Mouse (Mus musculus) liver, embryonic 13.5 days (tissue): ENCODE measurements around the gene Manbal. TPM values are rescaled to one million over a fixed set of nuclear protein-coding genes. Genes with fewer than 3 reads are reported as not detected.

Experiments used
- ATAC-seq: fragments of 200-750 bp; cut with Nextera tagmentation; 2 replicates; pipeline ENCODE4 v1.8.0; 2017; ENCODE audit warnings: low read depth, mild to moderate bottlenecking, moderate number of reproducible peaks, moderate library complexity
- DNase-seq: peaks from one replicate; pipeline ENCODE4 v3.0.0; 2022
- H3K27ac ChIP-seq: fragments of 300-500 bp; sonication (generic); 2 replicates; pipeline ENCODE4 v1.5.1; 2015; ENCODE audit warnings: moderate library complexity, mild to moderate bottlenecking, inconsistent platforms
- H3K27me3 ChIP-seq: fragments of 300-500 bp; sonication (generic); 2 replicates; pipeline ENCODE4 v1.6.1; 2015; ENCODE audit warnings: mild to moderate bottlenecking, inconsistent platforms
- H3K36me3 ChIP-seq: fragments of 300-500 bp; sonication (generic); 2 replicates; pipeline ENCODE4 v1.6.1; 2015; ENCODE audit warnings: mild to moderate bottlenecking, inconsistent platforms
- H3K4me1 ChIP-seq: fragments of 300-500 bp; sonication (generic); replicated peaks from 2 replicates; pipeline ENCODE4 v1.6.1; 2015; ENCODE audit warnings: inconsistent platforms
- H3K4me2 ChIP-seq: fragments of 300-500 bp; sonication (generic); 2 replicates; pipeline ENCODE4 v1.6.1; 2015; ENCODE audit warnings: inconsistent platforms, mild to moderate bottlenecking, moderate library complexity
- H3K4me3 ChIP-seq: fragments of 300-500 bp; sonication (generic); replicated peaks from 2 replicates; pipeline ENCODE4 v1.5.1; 2015; ENCODE audit warnings: mild to moderate bottlenecking, inconsistent platforms
- H3K9ac ChIP-seq: fragments of 300-500 bp; sonication (generic); 2 replicates; pipeline ENCODE4 v1.6.1; 2015; ENCODE audit warnings: mild to moderate bottlenecking, inconsistent platforms
- H3K9me3 ChIP-seq: fragments of 300-500 bp; sonication (generic); replicated peaks from 2 replicates; pipeline ENCODE4 v1.6.1; 2016; ENCODE audit warnings: inconsistent platforms
- WGBS: fragments of 180-500 bp; shearing (Covaris S2); methylation state at CpG from one replicate; pipeline ENCODE4 v1.1.7; 2015; ENCODE audit not compliant: insufficient replicate concordance; 5-methylcytosine and 5-hydroxymethylcytosine counted together
- polyA plus RNA-seq: library from polyadenylated mRNA; unstranded; fragments of >200 nt; fragmentation: Nextera tagmentation; extraction: Ambion mirVana; gene quantifications from 2 replicates; pipeline ENCODE4 v1.2.1, GENCODE M21; 2015

Manbal gene
- polyA plus RNA-seq, 1 experiment from 2014 or later = 25.6 TPM

DNA sequence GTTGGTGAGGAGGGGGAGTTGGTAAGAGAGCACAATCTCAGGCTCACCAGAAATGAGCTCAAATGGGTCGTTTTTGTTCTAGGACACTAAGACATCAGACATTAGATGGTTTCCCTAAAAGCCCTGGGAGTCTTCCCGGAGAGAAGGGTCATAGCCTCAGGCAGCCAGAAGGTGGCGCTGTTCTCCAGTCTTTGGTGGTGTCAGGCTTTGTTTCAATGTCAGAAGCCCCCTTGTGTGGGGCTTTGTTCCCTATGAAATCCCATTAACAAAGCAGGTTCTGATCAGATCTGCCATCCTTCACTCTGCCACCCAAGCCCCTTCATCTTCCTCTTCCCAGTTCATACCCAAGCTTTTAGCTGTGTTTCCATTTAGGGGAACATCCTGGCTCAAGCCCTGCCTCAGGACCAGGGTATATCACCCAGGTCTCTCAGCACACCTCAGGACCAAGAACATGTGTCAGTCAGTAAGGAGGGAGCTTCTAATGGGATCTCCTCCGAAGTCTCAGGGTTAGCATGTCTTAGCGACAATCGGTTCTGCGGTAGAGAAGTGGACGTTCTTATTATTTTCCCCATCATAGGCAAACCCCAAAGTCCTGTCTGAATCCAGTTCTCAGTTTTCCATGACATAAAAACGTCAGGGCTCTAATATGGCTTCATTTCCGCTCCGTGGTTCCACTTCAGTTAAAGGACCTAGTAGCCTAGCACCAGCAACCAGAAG, 25.7 kb upstream of the Manbal start:
- DNase-seq (peak; percentile 14), ATAC-seq (no peak)
- H3K36me3 ChIP-seq = no peaks in the 10 kb centered on the region
- no peaks in the 10 kb centered on the region for H3K9me3 ChIP-seq
- H3K27me3 ChIP-seq = 0 out of 2 replicates have a peak, but pooled peaks cover 3% of the 10 kb centered on the region
- 30% methylated on average over 11 of the region's 11 CpGs for WGBS
- no peak overlapping the region for H3K27ac ChIP-seq
- no peak overlapping the region for H3K4me2 ChIP-seq
- no peak overlapping the region for H3K9ac ChIP-seq
- no peaks in the 10 kb centered on the region for H3K4me1 ChIP-seq
- no peak overlapping the region for H3K4me3 ChIP-seq

DNA sequence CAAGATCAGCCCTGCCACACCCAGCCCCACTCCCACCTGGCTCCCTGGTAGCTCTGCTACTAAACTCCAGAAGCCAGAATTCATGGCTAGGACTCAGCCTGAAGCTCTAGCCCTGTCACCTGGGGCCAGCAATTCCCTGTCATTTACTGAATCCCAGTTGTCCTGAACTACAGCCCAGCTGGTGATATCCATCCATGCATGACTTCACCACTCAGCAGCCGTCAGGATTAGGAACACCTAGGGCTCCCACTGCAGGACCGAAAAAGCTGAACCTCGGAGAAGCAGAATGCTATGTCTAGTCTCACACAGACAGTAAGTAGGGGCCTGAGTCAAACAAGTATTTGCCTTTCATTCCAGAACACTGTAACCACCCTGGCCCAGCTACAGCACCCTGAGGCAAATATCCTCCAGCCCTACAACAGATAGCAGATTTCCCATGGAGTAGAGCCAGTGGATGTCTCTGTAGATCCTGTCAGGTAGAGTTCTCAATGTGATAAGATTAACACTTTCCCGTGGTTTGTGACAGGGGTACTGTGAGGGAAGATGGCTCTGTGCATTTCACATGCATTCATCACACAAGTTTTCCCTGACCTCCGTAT, 25.0 kb upstream of the Manbal start:
- ATAC-seq (no peak), DNase-seq (no peak)
- 46% methylated on average over 5 of the region's 5 CpGs for WGBS
- no peak overlapping the region for H3K4me2 ChIP-seq
- H3K36me3 ChIP-seq = no peaks in the 10 kb centered on the region
- H3K27me3 ChIP-seq = 0 out of 2 replicates have a peak, but pooled peaks cover 3% of the 10 kb centered on the region
- H3K9ac ChIP-seq = no peak overlapping the region
- no peaks in the 10 kb centered on the region for H3K4me1 ChIP-seq
- H3K4me3 ChIP-seq = no peak overlapping the region
- no peak overlapping the region for H3K27ac ChIP-seq
- H3K9me3 ChIP-seq = no peaks in the 10 kb centered on the region

DNA sequence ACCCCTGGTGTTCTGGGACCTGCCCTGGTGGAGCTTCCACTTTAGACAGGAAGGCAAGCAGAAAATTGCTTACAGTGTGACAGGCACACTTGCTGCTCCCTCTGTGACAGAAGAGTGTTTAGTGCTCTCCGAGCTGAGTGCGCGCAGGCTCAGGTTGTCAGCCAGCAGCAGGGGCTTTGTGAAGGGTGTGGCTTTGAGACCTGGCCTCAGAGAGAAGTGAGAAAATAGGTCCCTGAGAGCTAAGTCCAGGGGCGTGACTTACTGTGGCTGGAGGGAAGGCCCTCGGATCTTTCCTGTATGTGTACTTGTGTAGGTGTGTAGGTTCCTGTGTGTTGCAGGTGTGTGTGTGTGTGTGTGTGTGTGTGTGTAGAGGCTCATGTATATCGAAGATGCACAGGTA, 24.1 kb upstream of the Manbal start:
- no peak overlapping the region for H3K4me2 ChIP-seq
- H3K27ac ChIP-seq = no peak overlapping the region
- no peaks in the 10 kb centered on the region for H3K36me3 ChIP-seq
- ATAC-seq = no peak
- WGBS = 52% methylated on average over 6 of the region's 6 CpGs
- no peak overlapping the region for H3K9ac ChIP-seq
- H3K27me3 ChIP-seq = 0 out of 2 replicates have a peak, but pooled peaks cover 3% of the 10 kb centered on the region
- H3K9me3 ChIP-seq = no peaks in the 10 kb centered on the region
- DNase-seq = no peak
- H3K4me3 ChIP-seq = no peak overlapping the region
- no peaks in the 10 kb centered on the region for H3K4me1 ChIP-seq

DNA sequence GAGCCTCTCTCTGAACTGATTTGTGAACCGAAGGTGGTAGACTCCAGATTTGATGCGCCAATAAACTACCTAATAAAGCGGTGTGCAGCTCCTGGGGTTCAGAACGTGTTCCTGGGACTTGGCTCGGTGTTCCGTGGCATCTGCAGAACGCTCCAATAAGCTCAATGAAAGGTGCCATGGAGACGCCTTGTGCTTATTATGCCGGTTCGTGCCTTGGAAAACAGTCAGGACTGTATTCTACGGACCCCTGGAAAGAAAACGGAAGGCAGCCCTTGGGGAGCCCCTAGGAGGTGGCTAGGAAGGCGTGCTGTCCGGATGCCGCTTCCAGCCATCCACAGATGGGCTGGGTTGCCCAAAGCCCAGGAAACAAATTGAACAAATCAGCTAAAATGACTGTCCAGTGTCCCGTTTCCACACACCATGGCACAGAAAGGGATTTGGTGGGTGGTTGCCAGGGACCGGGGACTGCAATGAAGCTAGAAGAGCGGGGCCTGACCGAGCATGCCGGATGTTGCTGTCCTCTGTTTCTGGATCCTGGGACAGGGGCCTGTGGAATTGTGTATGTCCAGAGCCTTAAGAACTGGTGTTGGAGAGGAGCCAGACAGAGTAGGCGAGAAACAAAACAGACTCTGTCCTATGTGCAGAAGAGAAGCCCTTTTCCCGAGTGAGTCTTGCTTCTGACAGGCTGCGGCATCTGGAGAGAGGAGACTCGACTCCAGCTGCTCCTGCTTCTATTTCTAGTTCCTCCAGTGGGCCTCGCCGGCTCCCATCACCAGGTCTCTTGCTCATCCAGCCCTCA, 19.8 kb upstream of the Manbal start, which contains the start of gene Ghrh:
TSS of gene Ghrh (minus strand) at position 146 of the 799 bp plus-strand sequence.
- no peaks in the 10 kb centered on the region for H3K9me3 ChIP-seq
- DNase-seq (no peak), ATAC-seq (no peak)
- no peak within 1 kb of the TSS for H3K4me3 ChIP-seq
- 75% methylated on average over 26 of the region's 26 CpGs for WGBS
- H3K9ac ChIP-seq = no peak within 1 kb of the TSS
- H3K27me3 ChIP-seq = 0 out of 2 replicates have a peak, but pooled peaks cover 5% of the 10 kb centered on the region
- H3K36me3 ChIP-seq = no peaks in the 10 kb centered on the region
- H3K27ac ChIP-seq = no peak within 1 kb of the TSS
- no peaks in the 10 kb centered on the region for H3K4me1 ChIP-seq
- no peak within 1 kb of the TSS for H3K4me2 ChIP-seq

DNA sequence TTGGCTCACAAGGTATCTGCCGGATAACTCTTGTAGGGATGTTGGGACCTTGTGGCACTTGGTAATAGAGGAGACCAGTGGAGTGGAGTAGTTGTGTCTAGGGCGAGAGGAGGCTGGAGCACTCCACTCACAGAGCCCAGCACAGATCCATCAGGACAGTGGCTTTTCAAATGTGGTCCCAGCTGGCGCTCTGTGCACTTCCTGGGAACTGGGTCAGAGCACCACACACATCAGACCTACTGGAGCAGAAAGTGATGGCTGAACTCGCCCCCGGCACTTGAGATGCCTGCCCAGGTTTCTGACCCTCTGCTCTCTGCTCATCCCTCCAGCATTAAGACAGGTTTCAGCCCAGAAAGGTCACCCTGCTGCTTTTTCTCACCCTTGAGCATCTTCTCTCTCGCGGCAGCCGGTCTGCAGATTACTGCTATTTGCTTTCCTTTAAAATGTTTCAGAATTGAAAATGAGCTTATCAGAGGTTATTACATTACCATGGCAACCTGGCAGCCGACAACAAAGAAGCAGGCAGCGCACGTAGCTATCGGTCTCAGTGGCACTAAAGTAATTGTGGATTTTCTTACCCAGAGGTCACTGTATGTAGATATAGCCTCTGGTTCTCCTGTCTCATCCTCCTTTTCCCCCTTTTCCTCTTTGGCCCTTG, 18.1 kb upstream of the Manbal start:
- 0 out of 2 replicates have a peak, but pooled peaks cover 5% of the 10 kb centered on the region for H3K27me3 ChIP-seq
- DNase-seq (no peak), ATAC-seq (no peak)
- 54% methylated on average over 12 of the region's 12 CpGs for WGBS
- no peaks in the 10 kb centered on the region for H3K4me1 ChIP-seq
- no peak overlapping the region for H3K9ac ChIP-seq
- H3K36me3 ChIP-seq = no peaks in the 10 kb centered on the region
- no peak overlapping the region for H3K27ac ChIP-seq
- H3K4me2 ChIP-seq = no peak overlapping the region
- H3K9me3 ChIP-seq = no peaks in the 10 kb centered on the region
- H3K4me3 ChIP-seq = no peak overlapping the region

DNA sequence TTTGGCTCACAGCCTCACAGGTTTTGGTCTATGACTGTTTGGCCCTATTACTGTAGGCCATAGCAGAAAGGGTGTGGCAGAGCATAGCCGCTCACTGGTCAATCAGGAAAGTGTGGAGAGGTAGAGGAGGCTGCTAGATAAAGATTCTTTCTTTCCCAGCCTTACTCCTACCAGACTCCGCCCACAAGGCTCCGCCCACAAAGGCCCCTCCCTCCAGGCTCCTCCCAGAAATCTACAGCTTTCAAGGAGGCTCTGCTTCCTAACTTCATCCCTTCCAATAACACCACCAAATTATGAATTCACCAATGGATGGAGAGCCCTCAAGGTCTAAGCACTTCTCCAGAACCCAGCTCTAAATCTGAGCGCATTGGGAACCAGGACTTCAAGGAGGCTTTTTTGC, 14.2 kb upstream of the Manbal start:
- no peaks in the 10 kb centered on the region for H3K9me3 ChIP-seq
- H3K36me3 ChIP-seq = no peaks in the 10 kb centered on the region
- H3K4me1 ChIP-seq = no peaks in the 10 kb centered on the region
- DNase-seq (no peak), ATAC-seq (no peak)
- no peak overlapping the region for H3K27ac ChIP-seq
- no peak overlapping the region for H3K4me2 ChIP-seq
- WGBS = 33% methylated on average over 4 of the region's 4 CpGs
- no peak overlapping the region for H3K4me3 ChIP-seq
- H3K27me3 ChIP-seq = 0 out of 2 replicates have a peak, but pooled peaks cover 5% of the 10 kb centered on the region
- no peak overlapping the region for H3K9ac ChIP-seq

DNA sequence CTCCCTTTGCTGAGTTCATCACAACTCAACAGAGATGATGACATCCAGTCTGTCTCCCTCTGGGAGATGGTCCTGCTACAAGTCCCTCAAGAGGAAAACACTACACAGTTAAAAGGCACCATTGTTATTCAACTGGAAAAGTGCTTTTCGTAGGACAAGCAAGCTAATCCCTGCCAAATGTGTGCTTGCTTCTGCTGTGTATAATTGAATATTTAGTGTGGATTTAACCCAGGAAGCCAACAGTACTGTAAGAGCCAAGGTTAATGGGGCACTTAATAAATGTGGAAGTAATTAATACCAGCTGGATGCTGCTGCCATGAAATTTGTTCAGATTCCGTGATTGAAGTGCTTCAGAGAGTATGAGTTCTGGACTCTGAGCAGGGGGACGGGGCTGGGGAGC, 13.3 kb upstream of the Manbal start:
- Histone ChIP-seq H3K4me3 (no peak overlapping the region), H3K4me1 (no peaks in the 10 kb centered on the region), H3K27ac (no peak overlapping the region), H3K27me3 (0 out of 2 replicates have a peak, but pooled peaks cover 2% of the 10 kb centered on the region), H3K9me3 (no peaks in the 10 kb centered on the region), H3K4me2 (no peak overlapping the region), H3K9ac (no peak overlapping the region), H3K36me3 (no peaks in the 10 kb centered on the region)
- ATAC-seq = no peak
- WGBS = 70% methylated on average over 3 of the region's 3 CpGs
- no peak for DNase-seq

DNA sequence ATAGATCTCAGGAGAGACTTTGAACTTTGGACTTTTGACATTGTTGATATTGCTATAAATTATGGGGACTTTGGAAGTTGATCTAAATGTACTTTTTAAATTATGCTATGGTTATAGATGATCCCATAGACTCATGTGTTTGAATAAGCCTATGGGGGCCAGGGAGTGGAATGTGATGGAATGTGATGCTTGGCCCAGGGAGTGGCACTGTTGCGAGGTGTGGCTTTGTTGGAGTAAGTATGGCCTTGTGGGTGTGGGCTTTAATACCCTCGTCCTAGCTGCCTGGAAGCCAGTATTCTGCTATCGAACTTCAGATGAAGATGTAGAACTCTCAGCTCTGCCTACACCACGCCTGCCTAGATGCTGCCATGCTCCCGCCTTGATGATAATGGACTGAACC, 7.4 kb upstream of the Manbal start:
- Histone ChIP-seq H3K36me3 (no peaks in the 10 kb centered on the region), H3K9me3 (no peaks in the 10 kb centered on the region), H3K4me2 (no peak overlapping the region), H3K4me1 (no peaks in the 10 kb centered on the region), H3K27ac (no peak overlapping the region), H3K4me3 (no peak overlapping the region), H3K9ac (no peak overlapping the region), H3K27me3 (no peaks in the 10 kb centered on the region)
- 66% methylated on average over 5 of the region's 5 CpGs for WGBS
- ATAC-seq = no peak
- no peak for DNase-seq

DNA sequence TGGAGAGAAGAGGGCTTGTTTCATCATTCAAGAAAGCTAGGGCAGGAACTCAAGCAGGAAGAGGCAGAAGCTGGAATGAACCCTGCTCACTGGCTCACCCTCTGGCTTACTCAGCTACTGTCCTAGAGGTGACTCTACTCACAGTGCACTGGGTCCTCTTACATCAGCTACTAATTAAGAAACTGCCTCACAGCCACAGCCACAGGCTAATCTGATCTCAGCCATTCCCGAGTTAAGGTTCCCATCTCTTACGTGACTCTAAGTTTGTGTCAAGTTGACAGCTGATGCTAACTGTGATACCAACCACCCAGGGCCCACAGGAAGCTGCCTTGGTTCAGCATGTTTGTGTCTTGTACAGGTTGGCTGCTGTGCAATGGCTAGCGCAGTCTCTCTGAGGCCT, 4.4 kb upstream of the Manbal start:
- no peaks in the 10 kb centered on the region for H3K36me3 ChIP-seq
- H3K27ac ChIP-seq = no peak overlapping the region
- 43% methylated on average over 3 of the region's 3 CpGs for WGBS
- ATAC-seq = no peak
- H3K4me1 ChIP-seq = peaks cover 10% of the 10 kb centered on the region
- H3K4me3 ChIP-seq = no peak overlapping the region
- H3K27me3 ChIP-seq = no peaks in the 10 kb centered on the region
- H3K9me3 ChIP-seq = no peaks in the 10 kb centered on the region
- DNase-seq = no peak
- no peak overlapping the region for H3K4me2 ChIP-seq
- no peak overlapping the region for H3K9ac ChIP-seq

DNA sequence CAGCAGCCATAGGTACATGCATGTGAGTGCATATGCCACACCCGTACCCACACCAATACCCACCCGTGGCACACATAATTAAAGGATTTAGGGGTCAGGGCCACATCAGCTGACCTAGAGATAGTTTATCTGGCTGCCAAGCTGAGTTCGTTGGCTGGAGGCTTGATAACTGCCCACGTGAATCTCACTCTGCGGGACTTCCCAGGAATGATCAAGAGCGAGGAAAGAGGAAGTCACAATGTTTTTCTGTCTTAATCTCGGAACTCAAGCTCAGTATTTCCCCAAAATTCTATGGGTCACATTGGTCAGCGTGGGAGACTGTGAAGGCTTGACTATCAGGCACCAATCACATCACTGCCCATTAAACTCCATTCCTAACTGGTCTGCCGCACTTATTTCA, 632 bp upstream of the Manbal start:
- Histone ChIP-seq H3K9me3 (no peaks in the 10 kb centered on the region), H3K27ac (peak overlapping the region; percentile 97), H3K4me2 (peak overlapping the region; percentile 82), H3K27me3 (no peaks in the 10 kb centered on the region), H3K4me3 (peak overlapping the region; percentile 91), H3K9ac (peak overlapping the region; percentile 95), H3K4me1 (peaks cover 23% of the 10 kb centered on the region), H3K36me3 (peaks cover 3% of the 10 kb centered on the region; the same call in 1 of the 2 replicates)
- 34% methylated on average over 9 of the region's 9 CpGs for WGBS
- no peak for DNase-seq
- ATAC-seq = no peak

DNA sequence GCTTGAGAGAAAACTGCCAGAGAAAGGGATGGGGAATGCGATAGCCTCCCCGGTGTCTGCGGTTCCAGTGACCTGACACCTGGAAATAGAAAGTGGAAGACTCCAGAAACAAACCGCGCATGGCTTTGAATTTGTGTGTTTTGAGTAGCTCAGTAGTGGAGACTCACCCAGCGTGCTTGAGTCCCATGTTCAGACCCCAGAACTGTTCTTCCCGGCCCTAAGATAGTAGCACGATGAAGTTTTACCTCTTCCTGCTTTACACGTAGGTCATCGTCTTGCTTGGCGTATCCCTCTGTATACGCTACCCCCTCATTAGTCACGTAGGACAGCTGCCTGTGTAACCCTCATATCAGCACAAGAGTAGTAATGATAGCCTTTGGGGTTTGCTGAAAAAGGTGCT, 597 bp downstream of the Manbal start:
- DNase-seq (no peak), ATAC-seq (peak; percentile 58)
- Histone ChIP-seq H3K9me3 (no peaks in the 10 kb centered on the region), H3K27me3 (no peaks in the 10 kb centered on the region), H3K27ac (peak overlapping the region; percentile 97), H3K4me1 (peaks cover 26% of the 10 kb centered on the region), H3K4me3 (peak overlapping the region; percentile 91), H3K9ac (peak overlapping the region; percentile 95), H3K36me3 (peaks cover 8% of the 10 kb centered on the region), H3K4me2 (peak overlapping the region; percentile 82)
- WGBS = 1% methylated on average over 13 of the region's 13 CpGs
